Mouse (Mus musculus): ENCODE data around the gene Tex19.2.

GRCm38 (mm10) chr11:121082250-121082649 lies 36.2 kb downstream of the Tex19.2 start:
- no peak for TF ChIP-seq MYOD1 (IDR thresholded peaks at IDR 0.05; ENCODE audit: control insufficient read depth in 1 of 3, insufficient read length in 2 of 3, low read depth in 2 of 3)
- TF ChIP-seq POLR2A (IDR thresholded peaks at IDR 0.05; ENCODE audit: insufficient read length, low read depth): no peak
- no peak for TF ChIP-seq MYOG (IDR thresholded peaks at IDR 0.05; ENCODE audit: control insufficient read depth in 1 of 3, insufficient read depth in 1 of 3, insufficient read length in 2 of 3, low read depth in 2 of 3)

Data from myocyte (in vitro differentiated cells).